Mouse (Mus musculus): ENCODE measurements around the gene Pear1.
"Not testable (repeated sequence)": the region's sequence is repeated elsewhere in the genome, so short reads cannot be mapped to it uniquely, and the experiment has no call there.

Gene Pear1

DNA sequence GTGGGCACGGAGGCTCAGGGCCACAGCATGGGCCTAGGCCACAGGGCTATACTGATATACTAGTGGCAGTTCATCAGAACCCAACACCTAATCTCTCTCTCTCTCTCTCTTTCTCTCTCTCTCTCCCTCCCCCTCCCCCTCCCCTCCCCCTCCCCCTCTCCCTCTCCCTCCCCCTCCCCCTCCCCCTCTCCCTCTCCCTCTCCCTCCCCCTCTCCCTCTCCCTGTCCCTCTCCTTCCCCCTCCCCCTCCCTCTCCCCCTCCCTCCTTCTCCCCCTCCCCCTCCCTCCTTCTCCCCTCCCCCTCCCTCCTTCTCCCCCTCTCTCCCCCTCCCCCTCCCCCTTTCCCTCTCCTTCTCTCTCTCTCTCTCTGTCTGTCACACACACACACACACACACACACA is at the start of gene Pear1:
TSS of gene Pear1 (minus strand) at position 101 of the 400 bp plus-strand sequence.
- DNase-seq (ENCODE audit: low read depth, low spot score), result not testable (repeated sequence)

DNA sequence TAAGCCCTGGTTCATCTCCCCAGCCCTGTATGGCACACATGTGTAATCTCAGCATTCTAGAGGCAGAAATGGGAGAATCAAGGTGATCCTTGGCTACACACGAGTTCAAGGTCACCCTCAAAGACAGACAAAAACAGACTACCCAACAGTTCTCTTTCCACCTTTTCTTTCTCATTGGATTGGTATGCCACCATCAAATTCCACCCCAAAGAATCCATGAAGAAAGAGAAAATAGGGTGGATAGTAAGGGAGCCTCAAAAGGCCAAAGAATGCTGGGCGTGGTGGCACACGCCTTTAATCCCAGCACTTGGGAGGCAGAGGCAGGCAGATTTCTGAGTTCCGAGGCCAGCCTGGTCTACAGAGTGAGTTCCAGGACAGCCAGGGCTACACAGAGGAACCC is 40.0 kb upstream of the Pear1 start:
- not testable (repeated sequence) for DNase-seq (ENCODE audit: low read depth, low spot score)

DNA sequence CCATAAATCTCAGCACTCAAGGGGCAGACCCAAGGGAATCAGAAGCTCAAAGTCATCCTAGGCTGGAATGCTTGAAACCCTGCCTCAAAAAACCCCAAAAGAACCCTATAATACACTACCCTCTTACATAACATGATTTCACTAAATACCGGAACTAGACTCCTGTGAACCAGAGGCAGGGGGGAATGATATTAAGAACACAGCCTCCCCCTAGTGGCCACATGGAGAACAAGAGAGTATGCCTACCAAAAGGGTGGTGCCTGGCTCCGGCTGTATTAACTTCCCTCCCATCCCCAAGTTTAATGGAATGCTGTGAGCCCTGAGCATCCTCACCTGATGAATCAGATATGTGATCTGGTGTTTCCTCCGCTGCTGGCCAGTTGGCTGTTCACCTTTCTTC is 35.7 kb upstream of the Pear1 start:
- peak; percentile 80 for DNase-seq (ENCODE audit: low read depth, low spot score)

DNA sequence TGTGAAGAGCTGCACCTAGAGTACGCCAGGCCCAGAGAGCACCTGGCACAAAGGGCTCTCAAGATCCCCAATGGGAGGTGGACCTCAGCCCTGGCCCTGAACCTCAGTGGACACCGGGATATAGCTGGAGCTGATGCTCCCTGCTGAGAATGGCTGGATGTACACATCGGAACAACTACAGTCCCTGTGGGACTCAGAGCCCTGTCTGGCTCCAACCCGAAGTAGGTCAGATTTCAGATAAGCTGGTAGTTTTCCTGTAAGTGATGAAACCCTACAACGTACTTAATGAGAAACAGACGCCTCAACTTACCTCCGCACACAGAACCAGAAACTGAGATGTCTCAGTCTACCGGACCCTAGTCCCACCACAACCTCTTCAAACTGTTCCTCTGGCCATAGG is 33.6 kb upstream of the Pear1 start:
- no peak for DNase-seq (ENCODE audit: low read depth, low spot score)

DNA sequence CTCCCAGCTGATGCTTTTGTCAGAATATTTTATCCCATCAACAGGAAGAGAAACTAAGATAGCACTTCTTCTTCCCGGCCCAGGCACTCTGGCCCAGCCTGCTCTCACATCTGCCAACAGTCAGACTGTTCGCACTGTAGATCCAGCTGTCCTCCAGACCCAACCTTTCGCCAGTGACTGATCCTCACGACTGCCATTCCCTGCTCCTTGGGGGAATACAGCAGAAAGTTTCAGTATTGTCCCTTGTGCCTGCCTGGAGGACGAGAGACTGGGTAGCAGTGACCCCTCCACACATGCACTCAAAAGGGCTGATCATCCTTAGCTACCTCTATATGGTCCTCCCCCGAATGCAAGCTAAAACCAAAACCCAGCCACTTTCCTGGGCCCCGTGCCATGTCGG is 31.8 kb upstream of the Pear1 start:
- DNase-seq (ENCODE audit: low read depth, low spot score), result no peak

DNA sequence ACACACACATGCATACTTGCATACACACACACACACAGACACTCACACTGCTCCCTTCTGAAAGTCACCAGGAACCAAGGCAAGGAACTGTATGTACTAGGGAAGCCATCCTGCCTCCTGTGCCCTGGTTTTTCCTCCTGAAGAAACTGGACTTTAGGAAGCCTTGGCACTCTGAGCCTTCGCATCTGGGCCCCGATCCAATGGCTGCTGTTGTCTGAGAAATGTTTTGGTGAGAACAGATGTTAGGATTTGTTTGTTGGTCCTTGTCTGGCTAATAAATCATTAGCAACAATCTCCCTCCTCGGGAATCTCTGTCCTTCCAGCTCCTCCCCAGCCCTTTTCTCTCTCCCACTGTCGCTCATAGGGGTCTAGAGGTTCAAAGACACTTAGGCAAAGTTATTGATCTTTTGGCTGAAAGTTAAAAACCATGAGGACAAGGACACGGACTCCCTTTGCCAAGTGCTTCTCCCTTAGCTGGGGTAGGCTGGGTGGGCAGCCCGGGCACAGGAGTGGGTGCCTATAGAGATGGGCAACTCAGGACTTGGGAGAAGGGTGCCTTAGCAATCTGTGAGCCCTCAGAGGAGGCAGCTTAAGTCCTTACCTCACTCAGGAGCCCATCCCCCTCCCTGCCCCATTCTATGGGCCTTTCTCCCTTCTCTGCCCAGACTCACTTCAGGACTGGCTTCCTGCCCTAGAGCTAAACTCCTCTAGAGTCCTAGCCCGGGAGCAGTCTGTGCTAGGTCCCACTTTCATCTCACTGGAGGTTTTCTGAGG is 30.9 kb upstream of the Pear1 start:
- DNase-seq (ENCODE audit: low read depth, low spot score), result peak; percentile 25

DNA sequence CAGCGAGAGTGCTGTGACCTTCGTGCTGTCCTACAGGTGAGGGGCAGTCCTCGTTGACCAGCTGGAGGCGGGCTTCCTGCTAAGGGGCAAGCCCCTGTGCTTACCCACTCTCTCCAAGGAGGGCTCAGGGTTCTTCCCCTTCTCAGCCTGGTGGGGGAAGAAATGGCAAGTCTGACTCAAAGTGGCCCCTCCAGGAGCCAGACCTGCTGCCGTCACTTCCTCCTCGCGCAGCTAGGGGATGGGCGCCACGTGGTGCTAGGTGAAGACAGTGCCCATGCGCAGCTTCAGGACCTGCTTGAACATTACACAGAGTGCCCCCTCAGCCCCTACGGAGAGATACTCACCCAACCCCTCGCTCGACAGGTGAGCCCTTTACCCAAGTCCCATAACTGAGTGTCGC is 25.0 kb upstream of the Pear1 start:
- DNase-seq (ENCODE audit: low read depth, low spot score), result no peak

DNA sequence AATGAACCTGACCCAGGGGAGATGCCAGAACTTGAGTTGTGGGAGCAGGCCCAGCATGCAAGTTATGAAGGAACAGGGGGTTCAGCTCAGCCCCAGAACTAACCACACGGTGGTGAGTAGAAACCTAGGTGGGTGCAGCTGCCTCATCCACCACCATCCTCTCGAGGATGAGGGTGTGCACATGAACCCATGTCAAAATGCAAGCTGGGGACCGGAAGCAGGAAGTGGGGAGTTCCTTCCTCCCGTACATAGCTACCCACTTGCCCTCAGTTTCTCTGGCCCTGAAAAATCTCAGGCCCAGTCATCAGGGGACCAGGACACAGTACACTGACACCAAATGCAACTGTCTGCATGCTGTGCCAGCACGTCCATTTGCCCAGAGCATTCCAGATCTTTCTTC is 23.6 kb upstream of the Pear1 start:
- DNase-seq (ENCODE audit: low read depth, low spot score), result no peak

DNA sequence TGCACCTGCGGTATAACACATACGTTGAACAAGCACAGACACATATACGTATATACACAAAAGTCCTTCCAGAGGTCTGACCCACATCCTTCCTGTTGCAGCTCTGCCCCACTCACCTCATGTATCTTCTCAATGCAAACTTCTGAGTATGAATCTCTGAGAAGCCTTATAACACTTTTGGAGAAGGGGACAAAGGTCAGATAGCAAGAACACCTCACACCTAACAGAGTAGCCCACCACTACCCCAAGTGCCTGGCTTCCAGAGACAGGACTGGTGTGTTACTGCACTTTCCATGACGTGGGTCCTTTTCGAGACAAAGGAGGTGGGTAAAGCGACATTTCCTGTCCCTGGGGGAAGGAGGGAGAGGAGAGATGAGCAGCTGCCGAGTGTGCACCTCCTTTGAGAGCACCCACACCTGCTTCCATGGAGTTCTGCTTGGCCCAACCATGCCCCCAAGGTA is 22.6 kb upstream of the Pear1 start, which contains the start of gene Sh2d2a:
TSS of gene Sh2d2a (plus strand) at position 106 of the 461 bp plus-strand sequence.
- no peak for DNase-seq (ENCODE audit: low read depth, low spot score)

DNA sequence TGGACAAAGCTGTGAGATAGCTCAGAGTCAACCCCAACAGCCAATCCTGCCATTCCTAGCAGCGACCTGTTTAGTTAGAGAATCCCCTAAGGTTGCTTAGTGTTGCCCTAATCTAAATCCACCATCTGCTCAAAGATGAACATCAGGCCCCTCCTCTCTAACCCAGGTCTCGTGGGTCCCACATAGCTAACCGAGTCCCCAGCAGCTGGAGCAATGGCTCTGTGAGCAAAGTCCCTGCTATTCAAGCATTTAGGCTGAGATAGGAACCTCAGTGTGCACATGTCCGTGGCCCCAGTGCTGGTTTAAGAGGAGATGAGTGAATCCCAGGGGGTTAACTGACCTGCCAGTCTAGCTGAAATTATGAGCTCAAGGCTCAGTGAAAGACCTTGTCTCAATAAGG is 22.1 kb upstream of the Pear1 start:
- DNase-seq (ENCODE audit: low read depth, low spot score), result no peak

DNA sequence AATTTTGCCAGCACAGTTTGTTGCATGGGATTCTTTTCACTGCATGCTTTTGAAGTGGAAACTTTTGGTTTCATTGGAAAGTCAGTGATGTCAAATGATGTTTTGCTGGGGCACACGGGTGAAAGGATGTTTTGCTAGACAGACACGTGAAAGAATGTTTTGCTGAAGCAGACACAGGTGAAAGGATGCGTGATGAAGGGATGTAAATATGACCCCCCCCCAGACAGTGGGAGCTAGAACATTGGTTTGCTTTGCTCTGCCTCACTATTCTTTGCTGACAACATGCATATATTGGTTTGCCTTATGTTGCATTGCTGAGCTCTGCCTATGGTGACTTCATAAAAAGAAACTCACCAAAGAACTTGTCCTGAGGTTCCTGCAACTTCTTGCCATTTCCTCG is 20.9 kb upstream of the Pear1 start:
- no peak for DNase-seq (ENCODE audit: low read depth, low spot score)

DNA sequence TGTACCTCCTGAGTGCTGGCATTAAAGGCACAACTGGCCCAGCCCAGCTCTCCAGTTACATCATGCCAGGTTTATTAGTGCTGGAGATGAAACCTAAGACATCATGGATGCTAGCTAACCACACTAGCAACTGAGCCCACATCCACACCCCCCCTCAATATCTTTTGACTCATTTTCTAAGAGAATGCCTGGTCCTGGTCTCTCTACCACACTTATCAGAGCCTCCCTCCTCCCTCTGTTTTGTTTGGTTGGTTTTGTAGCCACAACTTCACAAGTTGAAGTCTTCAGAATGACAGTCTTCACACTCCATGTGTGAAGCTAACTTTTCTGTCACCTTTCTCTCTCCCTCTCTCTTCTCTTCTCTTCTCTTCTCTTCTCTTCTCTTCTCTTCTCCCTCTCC is 16.8 kb upstream of the Pear1 start:
- no peak for DNase-seq (ENCODE audit: low read depth, low spot score)

DNA sequence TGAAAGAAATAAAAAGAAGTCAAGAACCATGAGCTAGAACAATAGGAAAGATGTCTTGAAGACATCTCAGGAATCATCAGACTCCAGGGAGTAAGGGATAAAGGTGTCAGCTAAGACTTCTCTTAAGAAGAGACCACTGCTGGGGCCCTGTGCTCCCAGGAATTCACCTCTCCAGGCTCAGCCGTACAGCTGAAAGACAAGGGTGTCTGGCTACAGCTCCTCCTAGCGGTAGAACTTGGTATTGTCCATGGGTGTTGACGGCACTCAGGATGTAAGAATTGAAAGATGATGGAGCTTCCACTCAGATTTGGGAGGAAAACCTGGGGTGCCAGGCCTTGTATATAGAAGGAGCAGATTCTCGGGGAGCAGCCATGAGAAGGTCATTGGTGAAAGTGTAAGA is 14.5 kb upstream of the Pear1 start:
- DNase-seq (ENCODE audit: low read depth, low spot score), result peak; percentile 84

DNA sequence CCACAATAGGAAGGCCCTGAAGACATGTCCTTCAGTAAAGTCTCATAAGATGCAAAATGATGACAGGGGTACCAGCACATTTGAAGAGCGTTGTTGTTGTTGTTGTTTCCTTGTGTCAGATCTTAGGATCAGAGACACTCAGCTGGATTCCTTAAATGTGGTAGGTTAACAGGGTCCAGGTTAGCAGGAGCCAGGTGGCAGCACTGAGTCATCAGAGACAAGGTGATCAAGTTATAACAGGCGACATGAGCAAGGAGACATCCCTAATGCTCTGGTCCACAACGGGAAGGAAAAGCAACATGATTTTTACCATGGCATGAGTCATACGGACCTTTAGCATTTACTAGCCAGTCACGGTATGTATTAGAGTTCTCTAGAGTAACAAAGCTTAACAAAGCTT is 9.4 kb upstream of the Pear1 start:
- no peak for DNase-seq (ENCODE audit: low read depth, low spot score)

DNA sequence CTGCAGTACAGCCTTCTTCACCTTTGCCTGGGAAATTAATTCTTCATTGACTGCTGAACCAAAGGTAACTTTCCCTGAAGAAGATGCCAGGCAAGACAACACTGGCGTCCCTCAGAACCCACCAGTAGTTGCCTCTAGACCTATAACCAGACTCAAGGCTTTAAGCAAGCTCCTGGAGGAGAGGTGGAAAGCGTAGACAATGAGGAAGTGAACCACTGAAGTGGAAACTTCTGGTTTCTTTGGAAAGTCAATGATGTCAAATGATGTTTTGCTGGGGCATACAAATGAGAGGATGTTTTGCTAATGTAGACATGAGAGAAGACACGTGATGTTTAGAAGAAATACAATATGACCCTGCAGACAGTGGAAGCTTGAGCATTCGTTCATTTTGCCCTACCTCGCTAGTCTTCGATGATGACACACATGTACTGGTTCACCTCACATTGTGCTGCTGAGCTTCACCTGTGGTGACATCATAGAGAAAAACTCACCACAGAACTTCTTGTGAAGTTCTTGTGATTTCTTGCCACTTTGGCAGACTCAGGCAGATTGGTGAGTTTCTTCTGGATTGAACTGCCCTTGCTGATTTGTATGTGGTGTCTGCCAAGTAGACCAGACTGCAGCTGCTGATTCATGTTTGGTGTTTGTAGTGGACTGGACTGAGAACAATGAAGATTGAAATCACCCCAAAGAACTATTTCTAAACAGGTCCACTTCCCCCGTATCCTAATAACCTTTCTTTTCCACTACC is 8.2 kb upstream of the Pear1 start:
- no peak for DNase-seq (ENCODE audit: low read depth, low spot score)

DNA sequence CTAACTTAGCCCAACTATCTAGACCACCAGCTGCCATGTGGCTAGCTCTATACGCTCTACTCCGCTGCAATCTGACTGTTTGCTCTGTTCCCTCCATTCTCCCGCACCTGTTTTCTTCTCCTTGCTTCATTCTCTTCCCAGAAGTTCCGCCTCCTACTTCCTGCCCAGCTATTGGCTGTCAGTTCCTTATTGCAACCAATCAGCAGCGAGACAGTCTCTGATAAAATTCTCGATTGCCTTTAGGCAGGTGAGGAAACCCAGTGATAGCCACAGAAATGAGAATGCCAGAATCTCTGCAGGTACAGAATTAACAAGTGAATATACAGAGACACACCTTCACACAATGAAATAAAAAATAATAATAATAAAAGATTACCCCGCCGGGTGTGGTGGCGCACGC is 4.9 kb upstream of the Pear1 start:
- DNase-seq (ENCODE audit: low read depth, low spot score), result no peak

DNA sequence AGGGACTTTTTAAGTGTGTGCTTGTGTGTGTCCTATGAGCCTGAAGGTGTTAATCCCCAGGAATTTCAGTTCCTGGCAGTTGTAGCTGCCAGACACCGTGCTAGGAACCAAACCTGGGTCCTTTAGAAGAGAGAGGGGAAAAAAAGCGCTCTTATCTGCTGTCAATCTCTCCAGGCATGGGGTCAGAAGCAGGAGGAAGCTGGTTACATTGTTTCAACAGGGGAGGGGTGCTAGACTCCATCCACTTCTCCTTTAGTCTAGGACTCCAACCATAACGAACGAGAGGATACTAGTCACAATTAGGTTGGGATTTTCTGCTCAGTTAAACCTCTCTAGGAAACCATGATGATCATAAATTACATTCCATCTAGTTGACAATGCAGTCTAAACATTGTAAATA is 4.3 kb upstream of the Pear1 start:
- no peak for DNase-seq (ENCODE audit: low read depth, low spot score)

DNA sequence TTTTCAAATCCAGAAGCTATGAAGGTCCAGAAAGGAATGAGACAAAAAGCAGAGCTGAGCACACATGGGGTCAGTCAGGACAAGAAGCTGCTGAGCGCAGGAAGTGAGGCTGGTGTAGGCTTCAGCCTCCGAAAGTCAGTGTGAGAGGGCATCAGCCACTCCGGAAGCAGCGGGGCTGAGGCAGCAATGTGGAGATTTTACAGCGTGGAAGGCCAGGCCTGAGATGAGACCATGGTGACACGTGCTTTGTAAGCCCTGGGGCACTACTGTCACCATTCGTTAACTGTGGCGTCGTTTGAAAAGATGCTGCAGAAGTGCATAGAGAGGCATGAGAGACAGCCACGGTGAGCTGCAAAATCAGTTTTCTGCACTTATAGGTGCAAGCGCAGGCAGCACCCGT is 5.9 kb downstream of the Pear1 start:
- no peak for DNase-seq (ENCODE audit: low read depth, low spot score)

DNA sequence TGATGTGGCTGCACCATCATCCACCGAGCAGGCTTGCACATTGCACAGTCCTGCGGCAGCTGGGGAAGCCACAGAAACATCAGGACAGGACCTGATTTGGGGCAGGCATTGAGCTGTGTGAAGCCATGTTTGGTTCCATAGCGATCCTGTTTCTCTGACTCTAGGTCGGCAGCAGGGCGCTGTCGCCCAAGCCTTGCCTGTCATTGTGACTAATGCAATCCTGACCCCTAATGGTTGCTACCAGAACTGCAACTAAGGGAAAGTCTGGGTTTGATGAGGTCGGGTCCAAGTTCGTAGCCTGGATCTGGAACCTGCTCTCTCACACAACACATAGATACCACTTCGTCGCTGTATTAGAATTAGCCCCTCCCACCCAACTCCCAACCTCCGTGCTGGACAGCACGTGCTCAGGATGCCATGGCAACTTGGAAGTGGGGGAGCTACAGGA is 7.4 kb downstream of the Pear1 start:
- peak; percentile 87 for DNase-seq (ENCODE audit: low read depth, low spot score)

DNA sequence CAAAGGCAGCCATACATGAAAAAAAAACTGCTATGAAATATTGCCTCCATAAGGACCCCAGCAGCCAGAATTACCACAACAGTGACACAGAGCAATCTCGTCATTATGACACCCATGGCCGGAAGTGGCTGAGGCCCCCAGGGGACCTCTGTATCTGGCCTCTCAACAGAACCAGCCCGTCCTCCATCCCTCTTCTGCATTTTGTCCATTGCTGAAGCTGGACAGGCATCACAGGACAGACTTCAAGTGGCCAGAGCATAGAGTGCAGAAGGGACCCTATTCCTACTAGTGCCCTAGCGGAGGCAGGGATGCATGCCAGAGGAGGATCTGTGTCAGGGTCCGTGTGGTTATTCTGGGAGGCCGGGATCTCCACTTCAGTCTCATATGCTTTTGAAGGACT is 7.9 kb downstream of the Pear1 start:
- no peak for DNase-seq (ENCODE audit: low read depth, low spot score)

DNA sequence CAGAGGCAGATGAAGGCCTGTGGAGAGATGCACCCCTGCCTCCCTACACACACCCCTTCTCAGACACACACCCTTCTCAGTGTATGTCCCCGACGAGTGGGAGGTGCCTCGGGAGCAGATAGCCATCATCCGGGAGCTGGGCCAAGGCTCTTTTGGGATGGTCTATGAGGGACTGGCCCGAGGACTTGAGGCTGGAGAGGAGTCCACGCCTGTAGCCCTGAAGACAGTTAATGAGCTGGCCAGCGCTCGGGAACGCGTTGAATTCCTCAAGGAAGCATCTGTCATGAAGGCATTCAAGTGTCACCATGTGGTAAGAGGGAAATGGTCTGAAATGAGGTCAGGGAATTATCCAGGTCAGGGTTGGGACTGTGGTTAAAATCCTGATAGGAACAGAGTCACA is 11.2 kb downstream of the Pear1 start:
- DNase-seq (ENCODE audit: low read depth, low spot score), result peak; percentile 17

DNA sequence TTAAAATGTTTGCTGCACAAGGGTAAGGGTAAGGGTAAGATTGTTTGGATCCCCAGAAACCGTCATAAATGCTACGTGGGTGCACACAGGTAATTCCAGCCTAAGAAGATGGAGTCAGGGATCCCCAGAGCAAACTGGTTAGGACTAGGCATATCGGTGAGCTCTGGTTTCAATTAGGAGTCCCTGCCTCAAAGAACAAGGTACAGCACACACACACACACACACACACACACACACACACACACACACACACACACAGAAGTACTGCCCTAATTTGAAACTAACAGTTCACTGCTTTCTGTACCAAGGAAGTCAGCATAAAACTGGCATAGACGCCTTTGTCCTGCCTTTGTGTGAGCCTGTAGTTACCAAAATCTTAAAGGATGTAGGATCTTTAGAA is 11.7 kb downstream of the Pear1 start:
- DNase-seq (ENCODE audit: low read depth, low spot score), result no peak

DNA sequence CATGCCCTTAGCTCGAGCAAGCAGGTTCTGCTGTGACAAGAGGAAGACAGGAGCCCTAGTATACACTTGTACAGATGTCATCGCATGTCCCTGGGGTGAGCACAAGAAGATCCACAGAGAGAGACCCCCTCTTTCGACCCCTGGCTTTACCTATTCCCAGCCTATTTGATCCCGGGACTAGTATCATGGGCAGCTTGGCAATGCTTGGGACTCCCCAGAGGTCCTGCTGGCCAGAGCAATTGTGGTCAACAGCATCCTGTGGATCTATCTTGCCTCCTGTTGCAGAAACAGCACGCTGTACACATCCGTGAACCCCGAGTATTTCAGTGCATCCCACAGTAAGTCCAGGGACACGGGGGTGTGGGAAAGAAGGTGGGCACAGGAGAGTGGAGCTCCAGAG is 12.8 kb downstream of the Pear1 start:
- DNase-seq (ENCODE audit: low read depth, low spot score), result no peak
